ENCODE assay signal across 8 mouse cellular contexts in genomic region chr11:100318529-100319451, GRCm38 (mm10). TPM values are rescaled to one million over a fixed set of nuclear protein-coding genes. Genes with fewer than 3 reads are reported as not detected.
DNase-seq lines count a peak whose midpoint lies in the region; ATAC-seq and TF ChIP-seq lines count a peak whose summit lies in the region.

No protein-coding gene starts in this region.

- H3K4me1 ChIP-seq in erythroblast, embryonic 14.5 days (ENCODE audit: control insufficient read depth) = peaks cover 53% of the 10 kb centered on the region
- peaks cover 4% of the 10 kb centered on the region for H3K4me1 ChIP-seq in embryonic facial prominence, embryonic 13.5 days
- H3K4me1 ChIP-seq in limb, embryonic 12.5 days (replicated peaks) = 0 out of 2 replicates have a peak, but pooled peaks cover 6% of the 10 kb centered on the region
- 0 out of 2 replicates have a peak, but pooled peaks cover 5% of the 10 kb centered on the region for H3K4me1 ChIP-seq in stomach, embryonic 15.5 days

- H3K4me3 ChIP-seq in erythroblast, embryonic 14.5 days (replicated peaks) = peak overlapping the region; percentile 89
- peak overlapping the region; percentile 74 for H3K4me3 ChIP-seq in C2C12 (ENCODE audit: insufficient read depth, poor library complexity, severe bottlenecking)
- H3K4me3 ChIP-seq in embryonic facial prominence, embryonic 13.5 days = peak overlapping the region; percentile 65
- H3K4me3 ChIP-seq in limb, embryonic 12.5 days (replicated peaks) = peak overlapping the region; percentile 83
- peak overlapping the region; percentile 44 for H3K4me3 ChIP-seq in stomach, embryonic 15.5 days (replicated peaks)

- no peaks in the 10 kb centered on the region for H3K9me3 ChIP-seq in erythroblast, embryonic 14.5 days (ENCODE audit: control insufficient read depth, low read length)
- no peaks in the 10 kb centered on the region for H3K9me3 ChIP-seq in embryonic facial prominence, embryonic 13.5 days
- H3K9me3 ChIP-seq in limb, embryonic 12.5 days = no peaks in the 10 kb centered on the region
- no peaks in the 10 kb centered on the region for H3K9me3 ChIP-seq in stomach, embryonic 15.5 days

- peaks cover 29% of the 10 kb centered on the region for H3K36me3 ChIP-seq in erythroblast, embryonic 14.5 days (ENCODE audit: control insufficient read depth)
- peaks cover 22% of the 10 kb centered on the region for H3K36me3 ChIP-seq in C2C12 (ENCODE audit: control insufficient read depth, insufficient read depth)
- peaks cover 19% of the 10 kb centered on the region for H3K36me3 ChIP-seq in embryonic facial prominence, embryonic 13.5 days
- H3K36me3 ChIP-seq in limb, embryonic 12.5 days = peaks cover 21% of the 10 kb centered on the region
- peaks cover 15% of the 10 kb centered on the region for H3K36me3 ChIP-seq in stomach, embryonic 15.5 days

- H3K9ac ChIP-seq in embryonic facial prominence, embryonic 13.5 days = 0 out of 2 replicates have a peak overlapping the region, but pooled peaks have one; percentile 41
- no peak overlapping the region for H3K9ac ChIP-seq in limb, embryonic 12.5 days (replicated peaks)
- H3K9ac ChIP-seq in stomach, embryonic 15.5 days = peak overlapping the region; percentile 22; the same call in 1 of the 2 replicates

- WGBS in embryonic facial prominence, embryonic 13.5 days = 85% methylated on average over 10 of the region's 10 CpGs
- WGBS in limb, embryonic 12.5 days = 90% methylated on average over 10 of the region's 10 CpGs
- 83% methylated on average over 10 of the region's 10 CpGs for WGBS in stomach, embryonic 15.5 days

- no peak overlapping the region for H3ac ChIP-seq in C2C12 (ENCODE audit: control insufficient read depth, insufficient read length, low read depth)

- peaks cover 25% of the 10 kb centered on the region for H3K79me2 ChIP-seq in C2C12 (ENCODE audit: control insufficient read depth, insufficient read depth)

- no peak for DNase-seq in urinary bladder, postnatal 25 days (ENCODE audit: low spot score)
- no peak for DNase-seq in ovary, postnatal 10 days (ENCODE audit: low spot score)

- H3K4me2 ChIP-seq in embryonic facial prominence, embryonic 13.5 days = peak overlapping the region; percentile 58
- peak overlapping the region; percentile 55 for H3K4me2 ChIP-seq in limb, embryonic 12.5 days
- H3K4me2 ChIP-seq in stomach, embryonic 15.5 days = peak overlapping the region; percentile 64

- ATAC-seq in erythroblast, adult 5-6 weeks (replicated peaks; ENCODE audit: low FRiP score, poor library complexity, severe bottlenecking) = no peak
- no peak for ATAC-seq in embryonic facial prominence, embryonic 13.5 days (ENCODE audit: insufficient number of reproducible peaks, insufficient read depth, low FRiP score, low TSS enrichment, low read depth)
- ATAC-seq in limb, embryonic 12.5 days (ENCODE audit: insufficient number of reproducible peaks, insufficient read depth, low FRiP score, low TSS enrichment, low read depth) = no peak
- no peak for ATAC-seq in stomach, embryonic 15.5 days (ENCODE audit: insufficient read depth, low FRiP score, low read depth)

- H3K79me3 ChIP-seq in C2C12 (ENCODE audit: low read depth) = peaks cover 16% of the 10 kb centered on the region

- no peaks in the 10 kb centered on the region for H3K27me3 ChIP-seq in erythroblast, embryonic 14.5 days (ENCODE audit: control insufficient read depth)
- no peaks in the 10 kb centered on the region for H3K27me3 ChIP-seq in C2C12 (ENCODE audit: control insufficient read depth, insufficient read depth, insufficient read length)
- no peaks in the 10 kb centered on the region for H3K27me3 ChIP-seq in embryonic facial prominence, embryonic 13.5 days
- no peaks in the 10 kb centered on the region for H3K27me3 ChIP-seq in limb, embryonic 12.5 days
- H3K27me3 ChIP-seq in stomach, embryonic 15.5 days (replicated peaks) = no peaks in the 10 kb centered on the region

- H3K27ac ChIP-seq in embryonic facial prominence, embryonic 13.5 days = peak overlapping the region; percentile 49
- H3K27ac ChIP-seq in limb, embryonic 12.5 days = no peak overlapping the region; the same call in 1 of the 2 replicates
- H3K27ac ChIP-seq in stomach, embryonic 15.5 days = peak overlapping the region; percentile 75; the same call in 1 of the 2 replicates

- no peak for TF ChIP-seq CTCF in C2C12 (IDR thresholded peaks at IDR 0.05; ENCODE audit: control insufficient read depth, insufficient read depth, insufficient read length)

TF ChIP-seq in C2C12, 6 proteins besides CTCF, POLR2A, EP300 and RAD21:
- no peak for TF ChIP-seq FOSL1 (IDR thresholded peaks at IDR 0.05; ENCODE audit: insufficient read depth, low read length, poor library complexity, severe bottlenecking)
- TF ChIP-seq CEBPB (IDR thresholded peaks at IDR 0.05; ENCODE audit: low read depth) = no peak
- TF ChIP-seq USF1 (IDR thresholded peaks at IDR 0.05; ENCODE audit: low read depth) = no peak
- no peak for TF ChIP-seq MAX (IDR thresholded peaks at IDR 0.05)
- no peak for TF ChIP-seq MYOG (IDR thresholded peaks at IDR 0.05; ENCODE audit: control insufficient read depth, extremely low read depth, insufficient read length)
- TF ChIP-seq MYOD1 (IDR thresholded peaks at IDR 0.05; ENCODE audit: control insufficient read depth, insufficient read length, low read depth) = no peak

RNA-seq across cellular contexts. Expression of gene Eif1, which starts 0.9 kb away (rescaled TPM):
- polyA plus RNA-seq in erythroblast, embryonic 14.5 days (2012) = 151 and 186 TPM in 2 replicates
- 580 and 688 TPM in 2 replicates for total RNA-seq in erythroblast, adult 5-6 weeks (2015; ENCODE audit: low replicate concordance)
- total RNA-seq in erythroblast, adult 5-6 weeks (2017; ENCODE audit: low replicate concordance) = 168 and 350 TPM in 2 replicates
- 1,136 TPM for polyA plus RNA-seq in C2C12 (2012; fragmentation: generic; extraction: Trizol)
- polyA plus RNA-seq in embryonic facial prominence, embryonic 13.5 days (2015; fragmentation: Nextera tagmentation; extraction: Ambion mirVana) = 1,424 and 1,667 TPM in 2 replicates
- polyA plus RNA-seq in limb, embryonic 12.5 days (2016; fragmentation: Nextera tagmentation; extraction: Ambion mirVana) = 1,407 and 1,429 TPM in 2 replicates
- polyA plus RNA-seq in stomach, embryonic 15.5 days (2015; fragmentation: Nextera tagmentation; extraction: Ambion mirVana) = 1,590 and 1,651 TPM in 2 replicates

RNA-seq across cellular contexts. Expression of gene Gast, which starts 15.4 kb away (rescaled TPM):
- polyA plus RNA-seq in erythroblast, embryonic 14.5 days (2012) = 0.09 and 0.11 TPM in 2 replicates
- not detected in 2 replicates for total RNA-seq in erythroblast, adult 5-6 weeks (2015; ENCODE audit: low replicate concordance)
- not detected in 2 replicates for total RNA-seq in erythroblast, adult 5-6 weeks (2017; ENCODE audit: low replicate concordance)
- not detected for polyA plus RNA-seq in C2C12 (2012; fragmentation: generic; extraction: Trizol)
- polyA plus RNA-seq in embryonic facial prominence, embryonic 13.5 days (2015; fragmentation: Nextera tagmentation; extraction: Ambion mirVana) = 1.2 TPM in 1 of 2 replicates, not detected in the other
- not detected in 2 replicates for polyA plus RNA-seq in limb, embryonic 12.5 days (2016; fragmentation: Nextera tagmentation; extraction: Ambion mirVana)
- 15.1 and 16.3 TPM in 2 replicates for polyA plus RNA-seq in stomach, embryonic 15.5 days (2015; fragmentation: Nextera tagmentation; extraction: Ambion mirVana)

RNA-seq across cellular contexts. Expression of gene Hap1, which starts 37.1 kb away (rescaled TPM):
- 0.03 TPM in 1 of 2 replicates, not detected in the other for polyA plus RNA-seq in erythroblast, embryonic 14.5 days (2012)
- not detected in 2 replicates for total RNA-seq in erythroblast, adult 5-6 weeks (2015; ENCODE audit: low replicate concordance)
- total RNA-seq in erythroblast, adult 5-6 weeks (2017; ENCODE audit: low replicate concordance) = not detected in 2 replicates
- polyA plus RNA-seq in C2C12 (2012; fragmentation: generic; extraction: Trizol) = 1.9 TPM
- polyA plus RNA-seq in embryonic facial prominence, embryonic 13.5 days (2015; fragmentation: Nextera tagmentation; extraction: Ambion mirVana) = 5.9 and 7.6 TPM in 2 replicates
- 1.5 and 2.1 TPM in 2 replicates for polyA plus RNA-seq in limb, embryonic 12.5 days (2016; fragmentation: Nextera tagmentation; extraction: Ambion mirVana)
- polyA plus RNA-seq in stomach, embryonic 15.5 days (2015; fragmentation: Nextera tagmentation; extraction: Ambion mirVana) = 15.5 and 16.7 TPM in 2 replicates

RNA-seq across cellular contexts. Expression of gene Krt42, which starts 49.1 kb away (rescaled TPM):
- 0.04 TPM in 1 of 2 replicates, not detected in the other for polyA plus RNA-seq in erythroblast, embryonic 14.5 days (2012)
- total RNA-seq in erythroblast, adult 5-6 weeks (2015; ENCODE audit: low replicate concordance) = not detected in 2 replicates
- total RNA-seq in erythroblast, adult 5-6 weeks (2017; ENCODE audit: low replicate concordance) = not detected in 2 replicates
- polyA plus RNA-seq in C2C12 (2012; fragmentation: generic; extraction: Trizol) = not detected
- 0.20 and 0.25 TPM in 2 replicates for polyA plus RNA-seq in embryonic facial prominence, embryonic 13.5 days (2015; fragmentation: Nextera tagmentation; extraction: Ambion mirVana)
- polyA plus RNA-seq in limb, embryonic 12.5 days (2016; fragmentation: Nextera tagmentation; extraction: Ambion mirVana) = not detected in 2 replicates
- not detected in 2 replicates for polyA plus RNA-seq in stomach, embryonic 15.5 days (2015; fragmentation: Nextera tagmentation; extraction: Ambion mirVana)

RNA-seq across cellular contexts. Expression of gene Krt17, which starts 58.0 kb away (rescaled TPM):
- 0.03 and 0.04 TPM in 2 replicates for polyA plus RNA-seq in erythroblast, embryonic 14.5 days (2012)
- not detected in 2 replicates for total RNA-seq in erythroblast, adult 5-6 weeks (2015; ENCODE audit: low replicate concordance)
- not detected in 2 replicates for total RNA-seq in erythroblast, adult 5-6 weeks (2017; ENCODE audit: low replicate concordance)
- 0.04 TPM for polyA plus RNA-seq in C2C12 (2012; fragmentation: generic; extraction: Trizol)
- polyA plus RNA-seq in embryonic facial prominence, embryonic 13.5 days (2015; fragmentation: Nextera tagmentation; extraction: Ambion mirVana) = 161 and 186 TPM in 2 replicates
- 41.6 and 47.9 TPM in 2 replicates for polyA plus RNA-seq in limb, embryonic 12.5 days (2016; fragmentation: Nextera tagmentation; extraction: Ambion mirVana)
- polyA plus RNA-seq in stomach, embryonic 15.5 days (2015; fragmentation: Nextera tagmentation; extraction: Ambion mirVana) = 24.8 and 28.8 TPM in 2 replicates
